Mouse (Mus musculus): ENCODE measurements at regions not wholly inside any gene's neighbourhood (a gene's known extent, or its start where the extent isn't known, plus 50 kb on each side); places are given as distances from the start of the nearest gene placed in this dataset.

GRCm38 (mm10) chr11:104061361-104061760, 71.3 kb upstream of the Crhr1 start:
- WGBS, result 87% methylated on average over 6 of the region's 6 CpGs
- Histone ChIP-seq H3K27me3 (ENCODE audit: control insufficient read depth, insufficient read depth, low read length) (no peaks in the 10 kb centered on the region), H3K4me2 (ENCODE audit: low read depth, low read length) (no peak overlapping the region), H3K27ac (replicated peaks; ENCODE audit: low read depth, low read length) (no peak overlapping the region), H3K4me3 (ENCODE audit: low read depth, low read length) (no peak overlapping the region), H3K9ac (replicated peaks; ENCODE audit: low read length) (no peak overlapping the region), H3K9me3 (replicated peaks; ENCODE audit: control insufficient read depth, low read length) (no peaks in the 10 kb centered on the region), H3K4me1 (ENCODE audit: control insufficient read depth, insufficient read depth, low read length) (no peaks in the 10 kb centered on the region), H3K36me3 (replicated peaks; ENCODE audit: control insufficient read depth, insufficient read depth, low read depth, low read length) (no peaks in the 10 kb centered on the region)
- ATAC-seq (replicated peaks; ENCODE audit: insufficient number of reproducible peaks, low FRiP score, low TSS enrichment, low read depth) (no peak), DNase-seq (ENCODE audit: low spot score) (no peak)

GRCm38 (mm10) chr11:104065181-104065580, 67.5 kb upstream of the Crhr1 start:
- Histone ChIP-seq H3K27me3 (ENCODE audit: control insufficient read depth, insufficient read depth, low read length) (no peaks in the 10 kb centered on the region), H3K4me2 (ENCODE audit: low read depth, low read length) (no peak overlapping the region), H3K4me1 (ENCODE audit: control insufficient read depth, insufficient read depth, low read length) (no peaks in the 10 kb centered on the region), H3K27ac (replicated peaks; ENCODE audit: low read depth, low read length) (no peak overlapping the region), H3K9ac (replicated peaks; ENCODE audit: low read length) (no peak overlapping the region), H3K36me3 (replicated peaks; ENCODE audit: control insufficient read depth, insufficient read depth, low read depth, low read length) (no peaks in the 10 kb centered on the region), H3K9me3 (replicated peaks; ENCODE audit: control insufficient read depth, low read length) (no peaks in the 10 kb centered on the region), H3K4me3 (ENCODE audit: low read depth, low read length) (no peak overlapping the region)
- WGBS, result 74% methylated on average over 5 of the region's 5 CpGs
- ATAC-seq (replicated peaks; ENCODE audit: insufficient number of reproducible peaks, low FRiP score, low TSS enrichment, low read depth) (no peak), DNase-seq (ENCODE audit: low spot score) (no peak)

GRCm38 (mm10) chr11:104072591-104073183, 60.0 kb upstream of the Crhr1 start:
- H3K9ac ChIP-seq (replicated peaks; ENCODE audit: low read length), result no peak overlapping the region
- H3K9me3 ChIP-seq (replicated peaks; ENCODE audit: control insufficient read depth, low read length), result no peaks in the 10 kb centered on the region
- no peak overlapping the region for H3K4me3 ChIP-seq (ENCODE audit: low read depth, low read length)
- H3K36me3 ChIP-seq (replicated peaks; ENCODE audit: control insufficient read depth, insufficient read depth, low read depth, low read length), result no peaks in the 10 kb centered on the region
- WGBS, result 93% methylated on average over 38 of the region's 38 CpGs
- DNase-seq (ENCODE audit: low spot score) (no peak), ATAC-seq (replicated peaks; ENCODE audit: insufficient number of reproducible peaks, low FRiP score, low TSS enrichment, low read depth) (no peak)
- no peaks in the 10 kb centered on the region for H3K4me1 ChIP-seq (ENCODE audit: control insufficient read depth, insufficient read depth, low read length)
- no peak overlapping the region for H3K4me2 ChIP-seq (ENCODE audit: low read depth, low read length)
- no peak overlapping the region for H3K27ac ChIP-seq (replicated peaks; ENCODE audit: low read depth, low read length)
- no peaks in the 10 kb centered on the region for H3K27me3 ChIP-seq (ENCODE audit: control insufficient read depth, insufficient read depth, low read length)

GRCm38 (mm10) chr11:104074763-104075162, 57.9 kb upstream of the Crhr1 start:
- Histone ChIP-seq H3K4me2 (ENCODE audit: low read depth, low read length) (no peak overlapping the region), H3K36me3 (replicated peaks; ENCODE audit: control insufficient read depth, insufficient read depth, low read depth, low read length) (no peaks in the 10 kb centered on the region), H3K4me3 (ENCODE audit: low read depth, low read length) (no peak overlapping the region), H3K9ac (replicated peaks; ENCODE audit: low read length) (no peak overlapping the region), H3K9me3 (replicated peaks; ENCODE audit: control insufficient read depth, low read length) (no peaks in the 10 kb centered on the region), H3K27ac (replicated peaks; ENCODE audit: low read depth, low read length) (no peak overlapping the region), H3K27me3 (ENCODE audit: control insufficient read depth, insufficient read depth, low read length) (no peaks in the 10 kb centered on the region), H3K4me1 (ENCODE audit: control insufficient read depth, insufficient read depth, low read length) (no peaks in the 10 kb centered on the region)
- DNase-seq (ENCODE audit: low spot score) (no peak), ATAC-seq (replicated peaks; ENCODE audit: insufficient number of reproducible peaks, low FRiP score, low TSS enrichment, low read depth) (no peak)
- 48% methylated on average over 1 of the region's 1 CpGs for WGBS

DNA sequence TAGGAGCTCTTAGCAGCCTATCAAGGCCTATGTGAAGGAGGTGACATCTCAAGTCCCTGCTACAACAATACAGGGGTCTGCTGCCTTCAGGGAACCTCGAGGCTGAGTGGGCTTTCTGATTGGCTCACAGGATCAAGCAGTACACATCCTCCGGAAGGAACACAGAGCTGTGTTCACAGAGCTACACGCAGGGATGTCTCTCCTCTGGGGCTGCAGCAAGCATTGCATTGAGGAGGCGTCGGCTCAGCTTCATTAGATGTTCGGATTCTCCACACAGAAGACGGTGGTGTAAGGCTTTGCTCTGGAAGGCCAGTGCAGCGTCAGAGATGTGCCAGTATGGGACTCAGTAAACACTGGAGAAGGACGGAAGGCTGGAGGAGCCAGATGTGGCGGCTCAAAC, 57.3 kb upstream of the Crhr1 start:
- WGBS, result 69% methylated on average over 10 of the region's 10 CpGs
- ATAC-seq (replicated peaks; ENCODE audit: insufficient number of reproducible peaks, low FRiP score, low TSS enrichment, low read depth) (no peak), DNase-seq (ENCODE audit: low spot score) (no peak)
- no peak overlapping the region for H3K9ac ChIP-seq (replicated peaks; ENCODE audit: low read length)
- H3K4me2 ChIP-seq (ENCODE audit: low read depth, low read length), result no peak overlapping the region
- H3K27me3 ChIP-seq (ENCODE audit: control insufficient read depth, insufficient read depth, low read length), result no peaks in the 10 kb centered on the region
- H3K27ac ChIP-seq (replicated peaks; ENCODE audit: low read depth, low read length), result no peak overlapping the region
- H3K36me3 ChIP-seq (replicated peaks; ENCODE audit: control insufficient read depth, insufficient read depth, low read depth, low read length), result no peaks in the 10 kb centered on the region
- H3K4me3 ChIP-seq (ENCODE audit: low read depth, low read length), result no peak overlapping the region
- H3K4me1 ChIP-seq (ENCODE audit: control insufficient read depth, insufficient read depth, low read length), result no peaks in the 10 kb centered on the region
- no peaks in the 10 kb centered on the region for H3K9me3 ChIP-seq (replicated peaks; ENCODE audit: control insufficient read depth, low read length)

GRCm38 (mm10) chr11:104082083-104082482, 50.6 kb upstream of the Crhr1 start:
- no peak overlapping the region for H3K9ac ChIP-seq (replicated peaks; ENCODE audit: low read length)
- no peak overlapping the region for H3K4me2 ChIP-seq (ENCODE audit: low read depth, low read length)
- no peaks in the 10 kb centered on the region for H3K9me3 ChIP-seq (replicated peaks; ENCODE audit: control insufficient read depth, low read length)
- no peaks in the 10 kb centered on the region for H3K4me1 ChIP-seq (ENCODE audit: control insufficient read depth, insufficient read depth, low read length)
- H3K27ac ChIP-seq (replicated peaks; ENCODE audit: low read depth, low read length), result no peak overlapping the region
- 78% methylated on average over 3 of the region's 3 CpGs for WGBS
- H3K4me3 ChIP-seq (ENCODE audit: low read depth, low read length), result no peak overlapping the region
- ATAC-seq (replicated peaks; ENCODE audit: insufficient number of reproducible peaks, low FRiP score, low TSS enrichment, low read depth) (no peak), DNase-seq (ENCODE audit: low spot score) (no peak)
- no peaks in the 10 kb centered on the region for H3K27me3 ChIP-seq (ENCODE audit: control insufficient read depth, insufficient read depth, low read length)
- H3K36me3 ChIP-seq (replicated peaks; ENCODE audit: control insufficient read depth, insufficient read depth, low read depth, low read length), result no peaks in the 10 kb centered on the region

Data from embryonic facial prominence, embryonic 11.5 days (tissue).